ENCODE assay signal across 8 mouse cellular contexts in genomic region chr7:99374325-99374724, GRCm38 (mm10). TPM values are rescaled to one million over a fixed set of nuclear protein-coding genes. Genes with fewer than 3 reads are reported as not detected.
DNase-seq lines count a peak whose midpoint lies in the region; ATAC-seq and TF ChIP-seq lines count a peak whose summit lies in the region.
"Not testable (repeated sequence)": the region's sequence is repeated elsewhere in the genome, so short reads cannot be mapped to it uniquely, and the experiment has no call there.
"Had no signal": no experiment of that assay in that cellular context is flagged by ENCODE, and none has a peak within 500 bp of the region (broad histone marks: within the 10 kb centered on the region; RNA-seq: fewer than 3 reads in every experiment).

No protein-coding gene starts in this region.

- not testable (repeated sequence) for H3K27ac ChIP-seq in forebrain, embryonic 13.5 days; gastrocnemius, adult 2 months; hindbrain, postnatal 0 days; layer of hippocampus, adult 2 months; lung, postnatal 0 days (ENCODE audit: low read length)

- ATAC-seq in forebrain, embryonic 13.5 days = peak; percentile 31; the same call in 1 of the 2 replicates
- ATAC-seq in hindbrain, postnatal 0 days = peak; percentile 36; the same call in 1 of the 2 replicates
- peak; percentile 57 for ATAC-seq in lung, postnatal 0 days

- DNase-seq in CD4-positive, CD25-positive, alpha-beta regulatory T cell, adult 2 months (ENCODE audit: low read depth, low spot score) = peak; percentile 27
- DNase-seq in gastrocnemius, adult 2 months; hindbrain, postnatal 0 days (ENCODE audit: low spot score); layer of hippocampus, adult 2 months (ENCODE audit: low spot score in 2 of 2); lung, postnatal 0 days (ENCODE audit: low spot score): not testable (repeated sequence)
- DNase-seq in natural killer cell, adult 2 months (ENCODE audit: low spot score in 2 of 2) = peak; percentile 19 to 32

- not testable (repeated sequence) for H3K9me3 ChIP-seq in forebrain, embryonic 13.5 days (replicated peaks); hindbrain, postnatal 0 days (ENCODE audit: low read length); lung, postnatal 0 days (ENCODE audit: low read length)

- TF ChIP-seq CTCF in gastrocnemius, adult 2 months (IDR thresholded peaks at IDR 0.05) = peak; percentile 33; the same call in 1 of the 2 replicates
- peak; percentile 52 for TF ChIP-seq CTCF in hindbrain, postnatal 0 days (IDR thresholded peaks at IDR 0.05; ENCODE audit: low read depth)
- peak; percentile 66 for TF ChIP-seq CTCF in layer of hippocampus, adult 2 months (conservative IDR thresholded peaks at IDR 0.05)
- TF ChIP-seq CTCF in lung, postnatal 0 days (IDR thresholded peaks at IDR 0.05) = peak; percentile 62

- H3K4me2 ChIP-seq in forebrain, embryonic 13.5 days; hindbrain, postnatal 0 days (ENCODE audit: low read depth, low read length); lung, postnatal 0 days (replicated peaks; ENCODE audit: low read depth, low read length): not testable (repeated sequence)

- TF ChIP-seq EP300 in lung, postnatal 0 days (IDR thresholded peaks at IDR 0.05) = not testable (repeated sequence)

- H3K9ac ChIP-seq in forebrain, embryonic 13.5 days; hindbrain, postnatal 0 days (replicated peaks; ENCODE audit: low read length); lung, postnatal 0 days (replicated peaks; ENCODE audit: low read depth): not testable (repeated sequence)

- H3K27me3 ChIP-seq in forebrain, embryonic 13.5 days; hindbrain, postnatal 0 days (ENCODE audit: insufficient read depth, low read length); lung, postnatal 0 days (replicated peaks; ENCODE audit: insufficient read depth, low read length): not testable (repeated sequence)

- intact Hi-C loops in gastrocnemius, adult 2 months (cut with DNase I) = not testable (repeated sequence)

- H3K4me3 ChIP-seq in forebrain, embryonic 13.5 days; gastrocnemius, adult 2 months; hindbrain, postnatal 0 days (ENCODE audit: low read length); layer of hippocampus, adult 2 months; lung, postnatal 0 days (ENCODE audit: low read depth, low read length): not testable (repeated sequence)

- H3K36me3 ChIP-seq in forebrain, embryonic 13.5 days (ENCODE audit: poor library complexity, severe bottlenecking); hindbrain, postnatal 0 days (ENCODE audit: insufficient read depth, low read length); lung, postnatal 0 days (ENCODE audit: insufficient read depth, low read length): not testable (repeated sequence)

- not testable (repeated sequence) for H3K4me1 ChIP-seq in forebrain, embryonic 13.5 days; hindbrain, postnatal 0 days (ENCODE audit: insufficient read depth, low read length); lung, postnatal 0 days (ENCODE audit: insufficient read depth, low read depth, low read length)

- 42% methylated on average over 2 of the region's 3 CpGs for WGBS in forebrain, embryonic 13.5 days
- WGBS in hindbrain, postnatal 0 days = 57% methylated on average over 3 of the region's 3 CpGs
- 65% methylated on average over 3 of the region's 3 CpGs for WGBS in lung, postnatal 0 days

RNA-seq across cellular contexts. Expression of gene Gdpd5, which starts 6.9 kb away (rescaled TPM):
- 28.1 and 32.8 TPM in 2 replicates for polyA plus RNA-seq in forebrain, embryonic 13.5 days (2015; fragmentation: Nextera tagmentation; extraction: Ambion mirVana)
- 1 to 10 TPM; 5.4 to 6.7 TPM for total RNA-seq in gastrocnemius, adult 2 months (2021)
- total RNA-seq in hindbrain, postnatal 0 days (2014; rRNA removed) = 40.5 and 47.6 TPM in 2 replicates
- polyA plus RNA-seq in hindbrain, postnatal 0 days (2015; fragmentation: Nextera tagmentation; extraction: Ambion mirVana) = 26.7 and 26.8 TPM in 2 replicates
- total RNA-seq in layer of hippocampus, adult 2 months (2021) = 10 to 100 TPM; 20.8 to 24.3 TPM
- polyA plus RNA-seq in lung, postnatal 0 days (2015; fragmentation: Nextera tagmentation; extraction: Ambion mirVana) = 18.7 and 18.8 TPM in 2 replicates

RNA-seq across cellular contexts. Expression of gene Serpinh1, which starts 21.3 kb away (rescaled TPM):
- polyA plus RNA-seq in forebrain, embryonic 13.5 days (2015; fragmentation: Nextera tagmentation; extraction: Ambion mirVana) = 261 and 291 TPM in 2 replicates
- 100 to 1,000 TPM in 1 of 2 experiments, 10 to 100 TPM in 1; 47.0 to 124 TPM for total RNA-seq in gastrocnemius, adult 2 months (2021)
- total RNA-seq in hindbrain, postnatal 0 days (2014; rRNA removed) = 214 and 215 TPM in 2 replicates
- 161 TPM in 2 replicates for polyA plus RNA-seq in hindbrain, postnatal 0 days (2015; fragmentation: Nextera tagmentation; extraction: Ambion mirVana)
- 10 to 100 TPM; 20.7 to 21.1 TPM for total RNA-seq in layer of hippocampus, adult 2 months (2021)
- polyA plus RNA-seq in lung, postnatal 0 days (2015; fragmentation: Nextera tagmentation; extraction: Ambion mirVana) = 579 and 666 TPM in 2 replicates
- total RNA-seq: monocyte, adult 5-6 weeks had no signal
